Mouse (Mus musculus) brain, embryonic 14.5 days (tissue): ENCODE results near the gene Sucla2.

ENCODE experiments used
- CTCF ChIP-seq: fragments of 200-500 bp; IDR thresholded peaks from 2 replicates; pipeline ENCODE4 v1.5.1; 2012; ENCODE audit warnings: inconsistent platforms, mild to moderate bottlenecking, moderate library complexity, borderline replicate concordance; ENCODE audit not compliant: insufficient read depth, insufficient read length; ENCODE audit errors: extremely low read depth
- POLR2A ChIP-seq: fragments of 200-500 bp; IDR thresholded peaks from 2 replicates; pipeline ENCODE4 v1.6.1; 2012; ENCODE audit warnings: mild to moderate bottlenecking, inconsistent platforms, borderline replicate concordance; ENCODE audit not compliant: poor library complexity, insufficient read depth, insufficient read length, severe bottlenecking; ENCODE audit errors: extremely low read depth

- TF ChIP-seq CTCF (no peak), POLR2A (no peak)
Measured at GRCm38 (mm10) chr14:73476361-73476934, 48.7 kb upstream of the Sucla2 start.
